Mouse (Mus musculus): Measurements from ENCODE around the gene Noto. TPM values are rescaled to one million over a fixed set of nuclear protein-coding genes. Genes with fewer than 3 reads are reported as not detected.

The Noto gene
- polyA plus RNA-seq, 1 experiment from 2014 or later: not detected

- H3K9ac ChIP-seq (ENCODE audit: low read depth, low read length): no peak overlapping the region
- no peak overlapping the region for H3K27ac ChIP-seq (ENCODE audit: low read depth, low read length)
- H3K4me1 ChIP-seq (replicated peaks; ENCODE audit: control insufficient read depth, insufficient read depth, low read length): no peaks in the 10 kb centered on the region
- TF ChIP-seq CTCF (IDR thresholded peaks at IDR 0.05; ENCODE audit: low read depth): no peak
- H3K27me3 ChIP-seq (replicated peaks; ENCODE audit: control insufficient read depth, insufficient read depth, low read length): 0 out of 2 replicates have a peak, but pooled peaks cover 6% of the 10 kb centered on the region
- no peak for ATAC-seq
- 47% methylated on average over 14 of the region's 14 CpGs for WGBS
- H3K36me3 ChIP-seq (ENCODE audit: control insufficient read depth, insufficient read depth): no peaks in the 10 kb centered on the region
- no peak overlapping the region for H3K4me2 ChIP-seq (replicated peaks; ENCODE audit: low read depth)
- no peak overlapping the region for H3K4me3 ChIP-seq (ENCODE audit: low read depth, low read length)
- H3K9me3 ChIP-seq (ENCODE audit: control insufficient read depth): no peaks in the 10 kb centered on the region
Observed at GRCm38 (mm10) chr6:85478416-85478815, 54.7 kb downstream of the Noto start.

Other genes with a start within 250 kb of the Noto start
- gene Emx1, start 236.4 kb upstream of the Noto start, polyA plus RNA-seq (2015; fragmentation: Nextera tagmentation; extraction: Ambion mirVana): not detected in 2 replicates
- 3.2 and 3.4 TPM in 2 replicates for gene Sfxn5, start 90.5 kb upstream of the Noto start, polyA plus RNA-seq (2015; fragmentation: Nextera tagmentation; extraction: Ambion mirVana)
- 30.5 and 35.8 TPM in 2 replicates for gene Rab11fip5, start 49.3 kb upstream of the Noto start, polyA plus RNA-seq (2015; fragmentation: Nextera tagmentation; extraction: Ambion mirVana)
- 10.1 and 10.9 TPM in 2 replicates for gene Smyd5, start 8.1 kb downstream of the Noto start, polyA plus RNA-seq (2015; fragmentation: Nextera tagmentation; extraction: Ambion mirVana)
- 152 and 159 TPM in 2 replicates for gene Cct7, start 27.6 kb downstream of the Noto start, polyA plus RNA-seq (2015; fragmentation: Nextera tagmentation; extraction: Ambion mirVana)
- 23.2 and 23.7 TPM in 2 replicates for gene Pradc1, start 28.1 kb downstream of the Noto start, polyA plus RNA-seq (2015; fragmentation: Nextera tagmentation; extraction: Ambion mirVana)
- 0.09 and 0.10 TPM in 2 replicates for gene Fbxo41, start 79.1 kb downstream of the Noto start, polyA plus RNA-seq (2015; fragmentation: Nextera tagmentation; extraction: Ambion mirVana)
- gene Egr4, start 89.7 kb downstream of the Noto start, polyA plus RNA-seq (2015; fragmentation: Nextera tagmentation; extraction: Ambion mirVana): not detected in 2 replicates
- 0.92 and 1.1 TPM in 2 replicates for gene Alms1, start 163.6 kb downstream of the Noto start, polyA plus RNA-seq (2015; fragmentation: Nextera tagmentation; extraction: Ambion mirVana)

All from intestine, postnatal 0 days (tissue).